Mouse (Mus musculus) left cerebral cortex, adult 9 months (tissue): Measurements from ENCODE around the gene Ncdn.

ENCODE experiments used
- DNase-seq, 2 experiments: peaks; one replicate each; pipeline ENCODE4 v3.0.0; 2022; ENCODE audit warnings: low spot score in 2 of 2

Ncdn gene

DNA sequence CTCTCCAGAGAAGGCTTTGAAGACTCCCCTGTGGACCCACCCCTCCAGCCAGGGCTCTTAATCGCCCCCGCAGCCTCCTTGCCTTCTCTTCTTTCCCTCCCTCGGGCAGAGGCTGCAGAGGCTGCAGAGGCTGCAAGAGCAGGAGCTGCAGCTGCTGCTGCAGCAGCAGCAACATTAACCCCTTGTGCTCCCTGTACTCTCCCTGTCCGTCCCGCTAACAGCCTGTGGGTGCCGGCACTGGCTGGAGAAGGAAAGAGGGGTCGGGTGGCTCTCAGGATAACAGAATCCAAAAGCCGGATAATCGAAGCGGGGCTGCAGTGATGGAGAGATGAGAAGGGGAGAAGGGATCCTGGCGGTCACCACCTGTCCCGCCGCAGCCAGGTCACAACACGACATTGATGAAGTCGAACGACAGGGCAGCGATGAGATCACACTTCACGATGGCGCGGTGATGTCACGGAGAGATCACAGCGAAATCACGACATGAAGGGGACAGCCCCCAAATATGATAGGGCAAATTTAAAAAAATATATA is 563 bp downstream of the Ncdn start:
- DNase-seq = no peak

DNA sequence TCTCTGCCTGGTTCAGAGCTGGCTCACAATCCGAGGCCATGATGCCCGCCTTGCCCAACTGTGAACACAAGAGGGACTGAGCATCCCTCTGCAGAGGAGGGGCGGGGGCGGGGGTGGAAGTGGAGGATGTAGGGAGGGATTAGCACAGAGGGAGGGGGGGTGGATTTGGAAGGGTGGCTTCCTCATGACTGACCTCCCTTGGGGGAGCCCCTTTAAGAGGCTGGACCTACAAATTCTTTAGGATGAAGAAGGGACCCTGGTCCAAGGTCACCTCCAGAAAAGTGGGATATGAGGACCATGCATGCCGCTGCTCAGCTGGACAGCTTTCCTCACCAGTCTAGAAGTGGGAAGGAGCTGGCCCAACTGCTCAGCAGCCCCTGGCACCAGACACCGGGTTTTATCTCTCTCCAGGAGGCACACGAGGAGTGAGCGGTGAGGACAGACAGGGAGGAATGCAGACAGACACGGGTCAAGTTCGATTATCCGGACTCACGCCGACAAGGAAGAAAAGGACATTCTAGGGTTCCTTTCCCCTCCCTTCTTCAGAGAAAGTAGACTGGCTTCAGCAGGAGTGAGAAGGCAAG is 1.1 kb downstream of the Ncdn start:
- no peak for DNase-seq

DNA sequence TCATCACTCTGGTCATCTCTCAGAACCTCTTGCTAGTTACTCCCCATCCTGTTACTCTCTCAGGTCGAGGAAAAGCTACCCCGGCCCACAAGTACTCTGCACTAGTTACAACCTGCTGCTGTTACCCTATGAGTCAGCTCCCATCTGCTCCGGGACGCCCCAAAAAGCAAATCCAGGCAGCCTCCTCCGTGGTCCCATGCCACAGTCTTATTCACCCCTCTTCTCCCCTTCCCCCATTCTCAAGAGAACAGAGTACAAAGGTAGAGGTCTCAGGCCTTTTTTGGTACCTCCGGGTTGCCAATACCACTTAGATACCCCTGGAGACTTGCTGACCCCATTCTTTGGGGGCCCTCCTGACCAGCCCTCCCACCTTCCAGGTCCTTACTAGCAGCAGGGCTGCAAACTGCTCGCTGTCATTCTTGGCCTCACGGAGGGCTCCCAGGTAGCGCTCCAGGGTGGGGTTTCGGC is 1.6 kb downstream of the Ncdn start:
- peak in 1 of 2 experiments; percentile 49 for DNase-seq

DNA sequence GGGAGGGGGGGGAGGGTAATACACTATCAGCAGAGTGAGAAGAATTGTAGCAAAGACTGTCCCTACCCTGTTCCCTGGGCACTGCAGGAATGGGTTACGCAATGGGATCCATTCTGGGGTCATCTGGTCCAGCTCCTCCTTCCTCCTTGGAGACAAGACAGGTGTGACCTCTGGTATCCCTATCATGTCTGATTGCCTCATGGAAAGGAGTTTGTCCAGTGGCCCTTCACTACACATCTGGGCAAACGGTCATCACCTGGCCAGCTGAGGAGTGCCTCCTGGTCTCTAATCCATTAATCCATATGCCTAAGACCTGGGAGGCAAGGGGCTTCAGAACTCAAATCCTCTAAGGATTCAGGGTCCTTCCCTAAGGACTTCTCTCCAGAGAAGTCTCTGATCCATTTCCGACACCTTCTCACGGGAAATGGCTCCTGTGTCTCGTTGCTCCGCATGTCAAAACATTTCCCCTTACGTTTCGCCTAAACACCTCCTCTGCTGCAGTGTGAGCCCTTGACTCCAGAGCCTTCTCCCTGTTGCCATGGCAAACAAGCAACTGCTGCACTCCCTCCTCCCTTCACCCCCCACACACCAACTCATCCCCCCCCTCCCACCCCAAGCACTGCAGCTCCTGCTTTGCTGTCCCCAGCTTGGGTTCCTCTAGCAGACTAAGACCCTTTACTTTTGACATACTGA is 2.2 kb downstream of the Ncdn start:
- no peak for DNase-seq

DNA sequence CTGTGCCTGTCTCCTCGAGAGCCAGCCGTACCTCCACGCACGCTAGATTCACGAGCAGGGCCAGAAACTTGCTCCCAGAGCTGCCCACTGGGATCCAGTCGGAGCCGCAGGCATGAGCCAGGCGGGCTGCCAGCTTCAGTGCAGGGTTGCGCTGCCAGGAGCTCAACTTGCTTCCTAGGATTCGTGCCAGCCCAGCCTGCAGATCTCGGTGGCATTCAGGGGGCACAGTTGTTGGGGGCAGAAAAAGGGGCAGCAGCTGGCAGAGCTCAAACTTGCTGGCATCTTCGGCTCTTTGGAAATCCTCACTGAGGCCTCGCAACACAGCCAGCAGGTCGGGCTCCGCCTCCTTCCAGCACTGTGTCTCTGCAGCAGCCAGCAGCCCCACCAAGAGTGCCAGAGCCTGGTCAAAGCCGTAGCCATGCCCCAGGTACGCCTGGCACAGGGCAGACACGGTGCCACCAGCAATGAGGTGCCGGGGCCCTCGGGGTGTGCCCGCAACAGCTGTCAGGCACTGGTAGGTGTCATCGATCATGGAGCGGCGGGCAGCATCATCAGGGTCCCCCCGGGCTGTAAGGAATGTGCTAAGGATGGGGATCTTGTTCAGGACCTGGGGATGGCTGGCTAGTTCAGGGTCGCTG is 3.1 kb downstream of the Ncdn start:
- peak in 1 of 2 experiments; percentile 71 for DNase-seq

DNA sequence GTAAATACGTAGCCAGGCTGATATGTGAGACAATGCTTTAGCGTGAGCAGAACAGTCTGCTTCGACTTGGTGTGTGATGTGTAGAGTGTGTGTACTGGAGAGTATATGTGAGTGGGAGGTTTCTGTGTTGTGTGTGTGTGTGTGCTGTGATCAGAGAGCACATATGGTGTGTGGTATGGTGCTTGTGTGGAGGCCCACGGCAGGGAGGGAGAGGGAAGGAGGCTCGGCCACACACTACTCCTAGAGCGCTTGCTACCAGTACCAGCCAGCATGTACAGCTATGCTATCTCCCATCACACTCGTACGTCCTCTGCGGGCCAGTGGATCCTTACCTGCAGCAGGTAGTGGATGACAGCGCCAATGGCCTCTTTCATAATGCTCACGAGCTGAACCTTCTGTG is 3.7 kb downstream of the Ncdn start:
- DNase-seq = peak in 1 of 2 experiments; percentile 60

DNA sequence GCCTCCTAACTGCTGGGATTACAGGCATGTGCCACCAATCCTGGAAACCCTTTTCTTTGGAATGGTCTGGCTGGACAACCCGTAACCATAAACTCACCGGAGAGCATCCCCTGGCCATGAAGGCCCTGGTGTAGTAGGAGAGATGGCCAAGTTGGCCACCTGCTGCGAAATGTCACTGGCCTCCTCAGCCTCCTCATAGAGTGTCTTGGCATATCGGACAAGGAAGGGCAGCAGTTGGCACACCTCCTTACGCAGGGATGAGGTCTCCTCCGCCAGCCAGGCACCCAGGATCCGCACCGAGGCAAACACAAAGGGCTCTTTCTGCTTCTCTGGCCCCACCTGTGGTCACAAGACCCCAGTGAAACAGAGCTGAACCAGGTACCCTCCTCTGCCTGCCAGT is 4.9 kb downstream of the Ncdn start:
- DNase-seq = no peak

DNA sequence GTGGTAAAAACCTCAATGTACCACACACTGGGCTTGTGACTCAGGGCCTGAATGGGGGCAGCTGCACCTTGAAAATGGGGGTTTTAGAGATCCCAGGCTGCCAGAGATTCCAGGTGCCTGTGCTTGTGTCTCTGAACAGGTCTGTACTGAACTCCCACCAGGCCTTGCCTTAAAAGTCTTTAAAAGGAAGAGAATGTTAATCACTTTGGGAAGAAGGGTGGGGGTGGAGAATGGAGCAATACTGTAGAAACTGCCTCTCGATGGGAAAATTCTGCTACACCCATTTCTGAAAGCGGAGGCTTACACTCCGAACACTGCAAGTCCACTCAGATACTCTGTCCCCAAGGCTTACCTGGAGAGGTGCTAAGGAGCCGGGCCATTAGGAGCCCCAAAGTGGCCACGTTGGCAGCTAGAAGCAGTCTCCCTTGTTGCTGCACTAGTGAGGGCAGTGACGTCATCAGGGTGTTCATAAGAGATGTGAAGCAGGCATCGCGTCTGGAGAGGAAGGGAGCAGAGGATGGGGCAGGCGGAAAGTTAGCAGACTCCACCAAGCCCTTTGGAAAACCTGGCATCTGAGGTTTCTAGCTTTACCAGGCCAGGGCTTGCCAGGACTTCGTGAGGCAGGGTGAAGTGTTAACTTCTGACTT is 6.9 kb downstream of the Ncdn start:
- DNase-seq = no peak

DNA sequence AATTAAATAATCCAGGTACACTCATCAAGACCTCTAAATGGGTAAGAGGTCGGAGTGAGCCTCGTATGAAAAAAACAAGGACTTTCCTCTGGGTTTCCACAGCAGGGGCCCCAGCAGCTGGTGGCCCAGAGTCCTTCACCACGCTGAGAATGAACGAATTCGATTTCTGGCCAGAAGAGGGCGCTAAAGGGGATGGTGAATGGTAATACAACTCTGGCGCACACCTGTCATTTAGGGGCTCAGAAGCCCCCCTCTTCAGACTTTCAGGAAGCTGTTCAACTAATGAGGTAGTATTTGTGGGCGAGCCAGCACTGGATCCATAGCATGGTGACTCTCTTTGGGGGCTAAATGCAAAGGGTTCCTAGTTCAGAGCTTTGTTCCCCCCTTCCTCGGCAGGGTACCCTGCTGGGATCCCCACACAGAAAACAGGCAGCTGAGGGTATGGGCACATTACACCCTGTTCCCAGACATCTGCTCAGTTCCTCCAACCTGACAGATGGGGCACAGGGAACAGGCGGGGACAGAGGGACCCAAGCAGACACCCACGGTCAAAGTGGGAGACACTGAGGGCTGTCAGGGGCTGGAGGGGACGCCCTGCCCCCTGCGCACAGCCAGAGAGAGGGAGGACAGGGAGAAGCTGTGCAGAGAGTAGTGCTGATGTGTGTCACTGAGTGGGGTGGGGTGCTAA is 7.6 kb downstream of the Ncdn start:
- DNase-seq = peak in 1 of 2 experiments; percentile 57

DNA sequence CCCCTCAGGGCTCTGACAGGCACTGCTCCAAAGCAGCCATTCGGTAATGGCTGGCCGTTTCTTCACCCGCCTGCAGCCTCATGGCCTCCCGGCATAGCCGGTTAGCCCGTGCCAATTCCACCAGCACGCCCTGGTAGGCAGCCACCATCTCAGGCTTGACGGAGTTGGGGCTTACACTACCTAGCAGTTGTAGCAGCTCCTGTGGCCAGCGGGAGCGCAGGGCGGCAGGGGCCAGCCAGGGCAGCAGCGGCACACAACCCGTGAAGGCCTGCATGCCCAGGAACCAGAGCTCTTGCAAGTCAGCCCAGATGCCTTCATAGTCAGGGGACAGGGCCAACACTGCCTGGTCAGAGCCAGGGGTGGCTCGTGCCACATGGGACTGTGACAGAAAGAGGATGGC is 8.4 kb downstream of the Ncdn start:
- no peak for DNase-seq

DNA sequence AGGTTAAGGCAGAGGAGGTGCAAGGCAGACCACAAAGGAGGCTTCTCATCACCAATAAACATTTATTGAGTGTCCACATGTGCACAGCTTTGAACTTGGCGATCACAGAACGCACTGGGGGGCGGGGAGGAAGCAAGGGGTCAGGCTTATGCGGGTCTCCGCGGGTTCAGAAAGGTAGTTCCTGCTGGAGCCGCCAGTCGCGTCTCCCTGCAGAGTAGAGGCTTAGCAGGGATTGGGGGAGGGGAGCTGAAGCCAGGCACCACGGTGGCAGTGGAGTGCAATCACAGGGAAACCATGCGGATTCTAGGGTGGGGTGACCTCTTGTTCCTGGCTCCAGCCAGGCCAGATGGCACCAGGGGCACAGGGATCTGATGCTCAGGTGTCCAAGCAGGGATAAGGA is 9.5 kb downstream of the Ncdn start:
- DNase-seq = no peak

DNA sequence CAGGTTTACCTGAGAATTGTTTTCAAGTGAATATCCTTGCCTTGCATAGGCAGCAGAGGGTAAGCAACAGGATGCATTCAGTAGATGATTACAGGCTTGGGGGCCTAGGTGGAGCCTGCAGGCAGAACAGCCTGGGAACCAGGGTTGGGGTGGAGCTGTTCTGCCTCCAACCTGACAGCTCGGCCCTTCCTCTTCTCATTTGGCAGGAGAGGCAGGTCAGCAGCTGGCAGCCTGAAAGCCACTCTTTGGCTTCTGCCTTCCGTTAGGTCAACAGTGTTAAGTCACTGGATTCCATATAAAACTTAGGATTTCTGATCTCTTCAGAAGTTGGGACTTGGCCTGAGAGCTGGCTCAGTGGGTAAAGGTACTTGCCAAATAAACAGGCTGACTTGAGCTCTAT is 10.3 kb downstream of the Ncdn start:
- DNase-seq = no peak

DNA sequence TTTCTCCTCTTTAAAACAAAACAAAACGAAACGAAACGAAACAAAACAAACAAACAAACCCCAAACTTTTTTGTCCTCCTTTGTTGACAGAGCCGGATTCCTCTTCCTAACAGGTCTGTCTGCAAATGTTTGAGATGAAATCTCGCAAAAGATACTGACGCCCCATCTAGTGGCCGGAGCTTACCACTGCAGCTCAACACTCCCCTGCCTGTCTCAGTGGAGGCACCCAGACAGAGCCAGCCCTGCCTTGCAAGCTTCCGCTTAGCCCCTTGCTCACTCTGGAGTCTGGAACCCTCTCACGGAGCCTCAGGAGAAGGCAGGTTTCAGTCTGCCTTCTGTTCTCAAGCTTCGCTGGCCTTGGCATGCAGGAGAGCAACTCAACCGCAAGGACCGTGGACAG is 11.8 kb downstream of the Ncdn start:
- peak in 1 of 2 experiments; percentile 90 for DNase-seq

DNA sequence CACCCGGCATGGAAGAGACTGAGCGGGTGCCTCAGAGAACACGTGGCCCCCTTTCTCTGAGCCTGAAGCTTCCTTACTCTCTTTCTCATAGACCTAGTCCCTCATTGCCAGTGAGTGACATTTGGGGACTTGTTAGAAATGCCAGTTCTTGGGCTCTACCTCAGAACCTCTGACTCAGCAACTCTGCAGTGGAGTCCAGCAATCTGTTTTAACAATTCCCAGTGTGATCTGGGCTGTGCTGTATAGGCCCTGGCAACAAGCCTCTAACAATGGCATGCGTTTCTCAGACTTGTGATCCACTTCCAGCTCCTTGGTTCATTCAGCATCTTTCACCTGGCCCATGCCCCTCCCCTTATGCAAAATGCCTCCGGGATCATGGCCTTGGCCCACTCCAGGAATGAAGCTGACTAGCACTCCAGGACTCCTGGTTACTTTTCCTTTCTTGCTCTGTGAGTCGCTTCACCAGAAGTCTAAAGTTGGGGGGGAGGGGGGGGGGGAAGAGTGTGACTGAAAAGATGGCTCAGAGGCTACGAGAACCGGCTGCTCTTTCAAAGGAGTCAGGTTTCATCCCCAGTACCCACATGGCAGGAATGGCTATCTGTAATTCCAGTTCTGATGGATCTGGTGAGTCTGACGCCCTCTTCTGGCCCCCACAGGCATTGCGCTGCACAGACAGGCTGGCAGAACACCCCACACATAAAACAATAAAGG is 13.1 kb downstream of the Ncdn start:
- DNase-seq = no peak

DNA sequence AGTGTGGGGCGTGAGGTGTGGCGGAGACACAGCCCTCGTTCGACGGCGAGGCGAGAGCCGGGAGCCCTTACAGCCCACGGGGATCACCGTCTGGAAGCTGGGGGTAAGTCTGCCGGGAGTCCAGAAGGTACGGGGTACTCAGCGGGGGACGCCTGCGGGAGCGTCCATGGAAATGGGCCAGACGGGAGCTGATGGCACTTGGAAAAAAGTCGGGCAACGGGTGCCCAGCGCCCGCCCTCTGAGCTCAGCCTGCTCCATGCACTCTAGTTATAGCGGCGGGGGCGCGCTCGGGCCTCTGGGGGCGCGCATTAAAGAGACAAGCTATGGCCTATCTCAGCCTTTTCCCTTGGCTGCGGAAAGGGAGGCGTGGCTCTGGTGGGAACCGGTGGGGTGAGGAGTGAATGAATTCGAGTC is 17.2 kb downstream of the Ncdn start, which contains the start of gene Tfap2e:
Tfap2e (minus strand) TSS at position 240 of the 414 bp plus-strand sequence.
- DNase-seq = no peak

DNA sequence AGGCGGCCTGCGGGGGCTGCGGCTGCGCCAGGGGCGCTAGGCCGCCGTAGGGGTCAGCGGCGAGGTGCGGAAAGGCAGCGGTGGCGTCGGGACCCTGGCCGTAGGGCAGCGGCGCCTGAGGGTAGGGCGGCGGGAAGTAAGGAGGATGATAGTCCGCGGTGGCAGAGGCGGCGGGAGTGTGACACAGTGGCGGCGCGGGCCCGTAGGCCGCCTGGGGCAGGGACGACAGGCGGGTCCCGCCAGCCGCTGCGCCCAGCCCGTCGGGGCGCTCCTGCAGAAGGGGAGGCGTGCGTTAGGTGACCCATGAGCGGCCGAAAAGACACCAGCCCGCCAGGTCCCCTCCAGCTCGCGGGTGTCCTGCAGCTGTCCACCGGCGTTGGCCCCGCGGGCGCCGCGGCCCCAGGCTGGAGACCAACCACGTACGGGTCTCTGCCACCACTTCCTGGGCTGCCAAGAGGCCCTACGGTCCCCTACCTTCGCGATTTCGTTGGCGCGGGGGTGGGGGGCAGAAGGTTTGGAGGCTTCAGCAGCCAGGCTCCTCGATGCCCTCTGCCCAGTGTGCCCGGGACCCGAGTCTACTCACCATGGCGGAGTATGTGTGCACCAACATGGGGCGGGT is 17.7 kb downstream of the Ncdn start:
- DNase-seq = no peak

DNA sequence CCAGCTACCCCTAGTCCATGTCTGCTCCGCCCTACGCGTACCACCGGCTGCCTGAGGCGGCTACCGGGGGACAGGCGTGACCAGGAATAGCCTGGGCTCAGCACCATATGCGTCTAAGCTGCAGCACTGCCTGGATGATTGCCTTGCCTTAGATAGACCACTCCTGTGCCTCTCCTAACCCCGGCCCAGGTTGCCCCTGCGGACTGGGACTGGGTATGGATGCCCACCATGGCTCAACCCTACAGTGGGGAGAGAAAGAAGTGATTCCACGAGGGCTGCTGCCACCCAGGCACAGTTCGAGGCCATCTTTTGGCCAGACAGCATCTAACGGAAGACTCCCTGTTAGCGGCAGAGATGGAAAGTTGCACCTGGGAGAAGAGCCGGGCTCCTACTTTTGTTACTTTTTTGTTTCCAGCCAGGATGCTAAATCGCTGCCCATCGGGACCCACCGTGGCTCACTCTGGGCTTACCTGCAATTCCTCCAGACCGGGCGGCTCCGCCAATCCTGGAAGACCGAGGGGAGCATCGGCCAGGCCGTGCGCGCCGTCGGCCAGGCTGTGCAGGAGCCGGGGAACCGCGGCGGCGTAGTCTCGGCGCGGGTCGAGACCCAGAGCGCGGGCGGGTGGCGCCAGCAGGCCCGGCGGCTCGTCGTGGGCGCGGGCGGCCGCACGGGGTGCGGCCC is 18.4 kb downstream of the Ncdn start:
- DNase-seq = no peak

DNA sequence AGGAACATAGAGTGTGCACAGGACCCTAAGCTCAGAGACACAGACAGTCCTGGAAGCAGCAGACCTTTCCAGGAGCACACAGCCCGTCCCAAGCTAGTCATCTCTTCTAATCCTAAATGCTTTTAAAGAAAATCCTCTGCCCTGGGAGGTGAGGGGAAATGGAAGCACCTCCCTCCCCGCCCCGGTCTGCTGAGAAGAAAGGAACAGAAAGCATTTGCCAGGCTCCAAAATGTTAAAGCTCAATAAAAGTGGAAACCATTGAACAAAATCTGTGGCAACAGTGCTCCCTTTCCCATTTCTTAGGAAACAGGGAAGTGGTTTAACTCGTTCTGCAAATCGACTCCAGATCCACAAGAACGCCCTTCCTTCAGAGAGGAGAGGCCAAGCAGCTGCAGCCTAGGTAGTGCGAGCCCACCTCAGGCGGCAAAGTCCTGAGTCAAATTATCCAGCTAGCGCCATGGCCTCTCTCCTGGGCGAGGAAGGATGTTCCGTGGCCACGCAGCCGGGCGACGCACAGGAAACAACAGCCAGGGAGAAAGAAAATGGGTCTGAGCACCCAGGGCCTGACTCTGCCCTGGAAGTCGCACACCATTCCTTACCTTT is 19.1 kb downstream of the Ncdn start:
- DNase-seq = no peak

DNA sequence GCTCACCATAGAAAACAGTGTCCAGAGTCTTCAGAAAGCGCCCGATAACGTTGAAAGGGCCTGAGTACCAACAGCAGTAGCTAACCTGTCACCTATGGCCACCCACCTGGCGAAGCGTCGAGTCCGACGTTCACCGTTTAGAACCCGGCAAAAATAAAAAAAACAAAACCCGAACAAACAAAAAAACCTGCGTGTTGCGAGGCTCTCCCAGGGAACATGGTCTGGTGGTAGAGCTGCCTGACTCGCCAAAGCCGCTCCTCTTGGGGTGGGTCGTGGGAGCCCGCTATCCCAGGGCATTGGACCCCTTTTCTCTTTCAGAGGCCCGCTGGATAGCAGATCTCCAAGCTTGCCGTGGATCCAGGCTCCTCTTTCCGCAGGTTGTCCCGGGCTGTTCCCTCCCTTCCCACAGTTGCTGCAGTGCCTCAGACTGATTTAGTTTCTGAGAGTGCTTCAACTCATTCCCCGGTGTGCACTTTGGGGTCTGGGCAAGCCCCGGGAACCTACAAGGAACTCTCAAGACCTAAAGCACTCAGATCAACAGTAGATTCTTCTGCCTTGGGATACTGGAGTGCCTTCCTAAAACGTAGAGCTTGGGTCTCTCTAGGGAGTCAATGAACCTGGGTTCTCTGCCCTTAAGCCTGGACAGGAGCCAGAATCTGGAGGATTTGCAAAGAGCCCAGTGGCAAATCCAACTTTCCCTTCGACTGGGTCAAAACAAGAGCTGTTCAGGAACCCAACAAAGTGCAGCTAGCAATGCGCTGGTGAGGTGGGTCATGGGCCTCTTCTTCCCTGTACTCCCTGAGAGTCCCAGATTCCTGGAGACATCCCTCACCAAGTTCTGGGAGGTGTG is 20.5 kb downstream of the Ncdn start:
- DNase-seq = no peak
